Mouse (Mus musculus): Measurements from ENCODE around the gene Fetub.

- TF ChIP-seq CTCF (IDR thresholded peaks at IDR 0.05; ENCODE audit: insufficient read depth, low read depth, low read length) (no peak), POLR2A (IDR thresholded peaks at IDR 0.05; ENCODE audit: insufficient read depth, low read depth, low read length) (no peak)
Observed at GRCm38 (mm10) chr16:22955397-22956084, 37.4 kb downstream of the Fetub start.
